Mouse (Mus musculus): Measurements from ENCODE around the gene Arntl.

Gene Arntl

DNA sequence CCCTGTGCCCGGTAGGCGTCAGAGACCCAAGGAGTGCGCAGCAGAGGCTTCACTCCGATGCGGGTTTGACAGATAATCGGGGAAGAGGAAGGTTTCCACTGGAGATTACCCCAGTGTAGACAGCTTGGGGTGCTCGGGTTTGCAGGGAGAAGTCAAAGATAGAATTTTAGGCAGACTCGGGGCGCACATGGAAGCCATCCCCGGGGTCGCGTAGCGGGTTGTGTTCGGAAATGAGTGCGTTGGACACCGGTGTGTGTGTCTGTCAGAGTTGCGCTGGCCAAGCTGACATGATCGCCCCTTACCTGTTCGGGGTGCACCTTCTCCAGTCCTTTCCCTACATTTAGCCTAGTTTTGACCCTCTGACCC is 1.1 kb downstream of the Arntl start:
- no peak for DNase-seq (ENCODE audit: low spot score)

DNA sequence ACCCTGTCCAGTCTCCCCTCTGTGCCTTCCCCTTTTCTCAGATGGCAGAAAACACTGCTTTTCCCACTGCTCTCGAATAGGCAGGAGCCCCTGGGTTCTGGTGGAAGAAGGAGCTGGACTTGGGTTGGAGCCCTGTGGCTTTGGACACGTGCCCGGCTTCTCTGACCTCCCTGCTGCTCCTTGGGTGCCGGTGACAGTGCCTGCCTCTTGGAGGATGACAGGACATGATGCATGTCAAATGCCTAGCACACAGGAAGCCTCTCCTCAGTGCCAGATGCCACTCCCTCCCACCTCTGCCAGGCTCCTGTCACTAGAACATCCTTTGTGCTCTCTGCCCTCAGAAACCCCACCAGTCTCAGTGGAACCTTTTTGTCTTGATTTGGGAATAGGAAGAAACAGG is 3.2 kb downstream of the Arntl start:
- peak; percentile 28 for DNase-seq (ENCODE audit: low spot score)

DNA sequence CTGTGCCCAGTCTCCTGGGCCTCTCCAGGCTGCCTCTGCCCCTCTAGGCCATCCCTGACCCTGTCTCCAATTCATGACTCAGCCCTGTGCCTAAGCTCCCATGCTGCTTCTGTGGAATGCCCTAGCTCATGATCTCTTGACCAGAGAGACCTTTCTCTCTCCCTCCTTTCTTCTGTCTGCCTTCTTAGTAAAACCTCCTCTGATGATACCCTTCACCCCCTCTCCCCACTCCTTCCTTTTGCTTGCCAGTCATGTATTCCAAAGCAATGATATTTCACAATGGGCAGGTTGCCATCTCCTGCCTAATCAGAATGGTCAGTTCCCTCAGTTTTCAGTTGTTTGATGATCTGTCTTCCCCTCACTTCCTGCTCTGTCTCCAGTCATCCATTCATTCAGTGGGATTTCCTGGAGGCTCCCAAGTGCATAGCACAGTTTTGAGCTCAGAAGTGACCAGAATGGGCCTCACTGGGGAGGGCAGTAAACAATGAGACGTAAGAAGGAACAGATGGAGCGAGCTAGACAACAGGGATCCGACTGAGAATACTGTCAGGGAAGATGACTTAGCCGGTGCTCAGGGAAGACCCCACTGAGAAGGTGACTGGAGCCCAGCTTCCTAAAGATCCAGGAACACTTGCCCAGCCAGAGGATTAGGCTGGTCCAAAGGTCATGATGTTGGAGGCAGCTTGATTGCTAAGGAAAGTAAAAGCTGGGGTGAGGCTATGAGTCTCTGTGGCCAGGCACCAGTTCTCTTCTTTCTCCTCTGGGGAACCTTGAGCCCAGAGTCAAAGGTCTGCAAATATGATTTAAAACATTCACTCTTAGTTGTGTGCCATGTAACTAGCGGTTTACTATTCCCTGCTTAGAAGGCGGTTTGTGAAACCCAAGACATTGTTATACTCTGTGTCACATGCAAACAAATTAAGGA is 7.2 kb downstream of the Arntl start:
- peak; percentile 38 for DNase-seq (ENCODE audit: low spot score)

GRCm38 (mm10) chr7:113216152-113216551 is 8.9 kb downstream of the Arntl start:
- DNase-seq (ENCODE audit: low spot score): no peak

GRCm38 (mm10) chr7:113219416-113219815 is 12.2 kb downstream of the Arntl start:
- no peak for DNase-seq (ENCODE audit: low spot score)

DNA sequence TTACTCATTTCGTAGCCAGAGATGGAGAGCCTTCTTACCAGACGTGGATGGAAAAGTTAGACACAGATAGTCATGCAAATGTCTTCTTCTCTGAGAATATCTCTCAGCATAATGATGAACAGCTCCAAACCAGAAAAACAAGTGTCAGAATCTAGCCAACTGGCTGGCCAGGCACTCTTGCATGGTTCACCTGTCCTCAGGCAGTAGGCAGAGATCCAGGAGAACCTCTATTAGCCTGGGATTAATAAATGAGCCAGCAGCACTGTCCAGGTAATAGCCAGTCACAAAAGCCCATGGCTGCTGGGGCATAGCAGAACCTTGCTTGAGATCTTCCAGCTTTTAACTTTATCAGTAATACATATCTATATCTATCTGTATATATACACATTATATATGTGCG is 12.6 kb downstream of the Arntl start:
- no peak for DNase-seq (ENCODE audit: low spot score)

DNA sequence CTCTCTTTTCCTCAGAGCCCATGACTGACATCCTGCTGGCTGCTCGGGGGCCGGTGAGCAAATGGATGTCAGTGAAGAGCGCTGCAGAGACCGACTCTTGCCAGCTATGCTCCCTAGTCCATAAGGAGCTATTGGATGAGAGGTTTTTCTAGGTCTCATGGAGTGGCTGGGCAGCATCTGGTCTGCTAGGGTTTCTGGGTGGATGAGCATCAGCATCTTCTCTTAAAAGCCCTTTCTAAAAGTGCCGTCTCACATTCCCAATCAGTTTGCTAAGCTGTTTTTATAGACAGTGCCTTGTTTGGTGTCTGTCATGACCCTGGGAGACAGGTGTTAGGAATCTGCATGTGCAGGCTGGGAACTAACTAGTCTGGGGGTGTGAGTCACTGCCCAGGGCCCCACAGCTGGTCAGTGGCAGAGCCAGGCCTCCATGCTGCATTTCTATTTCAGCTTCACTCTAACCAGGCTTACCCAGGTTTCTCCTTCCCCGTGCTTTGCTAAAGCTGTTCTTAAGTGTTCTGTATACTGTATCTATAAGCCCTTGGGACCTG is 13.5 kb downstream of the Arntl start:
- no peak for DNase-seq (ENCODE audit: low spot score)

GRCm38 (mm10) chr7:113222821-113223220 is 15.6 kb downstream of the Arntl start:
- no peak for DNase-seq (ENCODE audit: low spot score)

GRCm38 (mm10) chr7:113224620-113225019 is 17.4 kb downstream of the Arntl start:
- no peak for DNase-seq (ENCODE audit: low spot score)

- no peak for DNase-seq (ENCODE audit: low spot score)
Observed at GRCm38 (mm10) chr7:113228498-113228897, 21.2 kb downstream of the Arntl start.

- DNase-seq (ENCODE audit: low spot score): no peak
Observed at GRCm38 (mm10) chr7:113236135-113236534, 28.9 kb downstream of the Arntl start.

DNA sequence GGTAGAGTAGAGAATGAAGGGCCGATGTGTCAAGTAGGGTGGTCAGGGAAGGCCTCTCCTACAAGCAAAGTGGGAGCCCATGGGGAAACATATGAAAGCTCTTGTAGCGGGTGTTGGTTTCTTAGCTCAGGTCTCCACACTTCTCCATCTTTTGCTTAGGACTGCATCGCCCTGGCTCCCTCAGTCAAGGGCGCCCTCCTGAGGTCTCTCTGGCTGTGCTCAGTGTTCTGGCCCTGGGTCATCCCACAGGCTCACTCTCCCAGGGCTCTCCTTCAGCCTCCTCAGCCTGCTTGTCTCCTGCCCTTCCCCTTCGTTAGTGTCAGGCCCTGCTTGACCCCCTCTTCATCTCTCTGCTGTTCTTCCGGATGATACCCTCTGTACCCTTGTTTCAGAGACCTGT is 31.1 kb downstream of the Arntl start:
- DNase-seq (ENCODE audit: low spot score): no peak

DNA sequence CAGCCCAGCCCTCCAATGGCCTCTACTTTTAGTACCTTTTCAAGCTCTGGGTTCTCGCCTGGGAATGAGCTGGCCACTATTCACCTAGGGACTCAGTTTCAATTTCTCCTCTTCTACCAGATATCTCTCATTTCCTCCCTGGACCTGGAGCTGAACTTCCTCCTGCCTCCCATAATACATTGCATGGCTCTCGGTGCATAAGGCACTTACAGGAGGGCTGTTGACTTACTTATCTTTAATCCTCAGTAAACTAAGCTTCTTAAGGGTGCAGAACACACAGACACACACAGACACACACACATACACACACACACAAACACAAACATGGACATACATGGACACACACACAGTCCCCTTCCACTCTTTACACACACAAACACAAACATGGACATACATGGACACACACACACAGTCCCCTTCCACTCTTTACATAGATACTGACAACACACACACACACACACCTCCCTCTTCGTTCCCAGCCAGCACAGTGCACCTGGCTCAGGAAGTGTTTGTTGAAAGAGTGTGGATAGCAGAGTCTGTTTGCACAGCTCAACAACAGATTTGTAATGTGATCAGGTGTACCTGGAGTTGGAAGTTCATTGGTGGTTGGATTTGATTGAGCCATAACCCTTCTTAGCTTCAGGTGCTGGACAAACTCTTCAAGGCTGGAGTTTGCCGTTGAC is 32.3 kb downstream of the Arntl start:
- DNase-seq (ENCODE audit: low spot score): no peak

DNA sequence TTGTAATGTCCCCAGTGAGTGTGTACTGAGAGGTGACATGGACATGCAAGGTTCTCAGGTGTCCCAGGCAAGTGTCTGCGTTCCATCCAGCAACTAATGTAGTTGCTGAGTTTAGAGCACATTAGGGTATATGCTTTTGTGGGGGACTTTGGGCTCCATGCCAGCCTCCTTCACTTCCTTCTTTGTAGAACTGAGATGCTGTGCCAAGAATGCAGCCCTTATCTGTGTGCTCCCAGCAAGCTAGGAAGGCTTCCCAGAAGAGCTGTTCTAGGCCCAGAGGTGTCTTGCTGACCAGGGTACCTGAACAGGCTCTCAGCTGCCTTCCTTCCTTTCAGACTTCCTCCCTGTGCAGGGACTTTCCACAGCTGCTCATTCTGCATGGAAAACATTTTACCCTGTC is 33.2 kb downstream of the Arntl start:
- no peak for DNase-seq (ENCODE audit: low spot score)

- peak; percentile 93 for DNase-seq (ENCODE audit: low spot score)
Observed at GRCm38 (mm10) chr7:113241901-113242661, 34.8 kb downstream of the Arntl start.

DNA sequence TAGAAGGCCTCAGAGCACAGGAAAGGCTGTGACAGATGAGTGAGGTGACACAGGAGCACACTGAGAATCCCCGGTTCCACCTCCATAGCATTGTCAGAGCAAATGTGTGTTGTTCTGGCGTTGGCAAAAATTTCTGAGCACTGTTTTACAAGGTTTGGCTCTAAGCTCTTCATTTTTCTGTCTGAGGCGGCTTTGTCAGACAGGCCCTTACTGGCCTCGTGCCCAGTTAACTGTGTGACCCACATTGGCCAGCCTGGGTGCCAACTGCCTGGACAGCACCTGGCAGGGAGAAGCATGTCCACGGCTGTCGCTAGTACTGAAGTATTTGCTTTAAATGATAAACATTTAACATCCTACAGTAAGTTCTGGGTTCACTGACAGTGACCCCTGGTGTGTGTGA is 35.4 kb downstream of the Arntl start:
- peak; percentile 89 for DNase-seq (ENCODE audit: low spot score)

DNA sequence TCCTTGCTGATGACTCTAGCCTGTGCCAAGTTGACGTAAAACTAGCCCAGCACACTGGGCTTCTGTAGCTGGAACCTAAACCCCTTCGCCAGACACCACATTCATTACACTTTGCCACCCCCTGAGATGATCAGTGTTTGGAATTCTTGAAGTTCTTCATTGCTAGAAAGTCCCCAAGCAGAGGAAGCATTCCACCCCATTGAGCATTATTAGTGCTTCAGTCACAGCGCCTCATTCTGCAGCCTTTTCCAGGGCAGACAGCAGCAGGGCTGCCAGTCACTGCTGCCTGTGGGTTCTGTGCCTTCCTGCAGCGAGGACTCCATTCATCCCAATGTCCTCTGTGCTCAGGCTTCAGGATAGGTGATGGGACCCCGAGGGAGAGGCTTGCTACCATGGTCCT is 37.9 kb downstream of the Arntl start:
- no peak for DNase-seq (ENCODE audit: low spot score)

DNA sequence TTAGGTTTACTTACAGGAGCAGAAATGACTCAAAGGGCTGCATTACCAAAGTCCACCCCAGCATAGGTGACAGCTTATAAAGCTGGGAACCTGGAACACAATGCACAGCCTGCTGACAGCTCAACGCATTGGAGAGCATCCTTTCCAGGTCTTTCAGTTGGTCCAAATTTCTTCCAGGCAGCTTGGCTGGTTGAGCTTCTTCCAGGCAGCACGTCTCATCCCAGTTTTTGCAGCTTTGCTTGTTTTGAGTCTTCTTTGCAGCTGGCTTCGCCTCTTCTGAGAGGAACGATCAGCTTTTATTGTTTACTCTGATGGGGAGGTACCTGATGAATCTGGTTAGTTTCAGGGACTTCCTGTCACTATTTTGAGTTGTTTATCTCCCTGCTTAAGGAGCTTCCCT is 39.2 kb downstream of the Arntl start:
- no peak for DNase-seq (ENCODE audit: low spot score)

GRCm38 (mm10) chr7:113247167-113247566 is 39.9 kb downstream of the Arntl start:
- DNase-seq (ENCODE audit: low spot score): no peak

GRCm38 (mm10) chr7:113249134-113249825 is 42.0 kb downstream of the Arntl start:
- DNase-seq (ENCODE audit: low spot score): peak; percentile 74

DNA sequence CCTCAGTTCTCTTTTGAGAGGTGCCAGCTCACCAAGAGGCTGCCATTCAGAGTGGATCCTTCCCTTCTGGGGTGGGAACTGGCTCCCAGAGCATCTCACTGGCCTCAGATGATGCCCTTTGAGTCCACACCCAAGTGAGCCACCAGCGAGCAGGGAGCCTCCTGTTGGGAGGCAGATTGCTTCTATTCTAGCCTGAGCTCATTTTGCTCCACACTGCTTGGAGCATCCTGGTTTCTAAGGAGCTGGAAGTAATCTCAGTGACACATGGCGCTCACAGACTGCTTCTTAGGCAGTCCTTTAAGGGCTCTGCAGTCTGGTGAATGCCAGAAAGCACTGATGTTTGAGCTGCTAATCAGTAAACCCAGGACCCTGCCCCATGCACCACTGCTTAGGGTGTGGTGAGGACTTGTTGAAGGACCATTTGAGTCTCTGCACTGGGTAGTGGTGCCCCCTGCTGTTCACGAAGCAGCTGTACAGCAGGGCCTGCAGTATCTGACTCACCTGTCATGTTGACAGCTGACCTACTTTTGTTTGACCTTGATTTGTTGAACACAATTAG is 43.2 kb downstream of the Arntl start:
- DNase-seq (ENCODE audit: low spot score): peak; percentile 46

Measured in adipocyte (in vitro differentiated cells).